Mouse (Mus musculus): ENCODE results near the gene Acot11. TPM values are rescaled to one million over a fixed set of nuclear protein-coding genes. Genes with fewer than 3 reads are reported as not detected.

The Acot11 gene
- total RNA-seq (2023), result 3.2 TPM

GRCm38 (mm10) chr4:106804910-106805274 is at the start of gene Acot11:
Gene Acot11, minus strand, starts transcription at chr4:106804998.

GRCm38 (mm10) chr4:106733636-106734035 is 71.2 kb downstream of the Acot11 start, which contains the start of gene Fam151a:
Gene Fam151a, plus strand, starts transcription at chr4:106733889.

GRCm38 (mm10) chr4:106730814-106731213 is 74.0 kb downstream of the Acot11 start, which contains the start of gene Mroh7:
Gene Mroh7, minus strand, starts transcription at chr4:106730925.

Other genes with a start within 250 kb of the Acot11 start
- 13.0 TPM for gene Dhcr24, start 244.0 kb downstream of the Acot11 start, total RNA-seq (2023)
- not detected for gene Lexm, start 187.8 kb downstream of the Acot11 start, total RNA-seq (2023)
- not detected for gene Ttc22, start 182.6 kb downstream of the Acot11 start, total RNA-seq (2023)
- gene Pars2, start 153.9 kb downstream of the Acot11 start, total RNA-seq (2023), result 6.3 TPM
- 32.1 TPM for gene Ttc4, start 126.1 kb downstream of the Acot11 start, total RNA-seq (2023)
- gene Mroh7, start 74.1 kb downstream of the Acot11 start, total RNA-seq (2023), result not detected
- gene Fam151a, start 71.1 kb downstream of the Acot11 start, total RNA-seq (2023), result not detected
- gene Ssbp3, start 105.7 kb upstream of the Acot11 start, total RNA-seq (2023), result 111 TPM